7 mouse cellular contexts compared by ENCODE assay signal in the genomic region with DNA sequence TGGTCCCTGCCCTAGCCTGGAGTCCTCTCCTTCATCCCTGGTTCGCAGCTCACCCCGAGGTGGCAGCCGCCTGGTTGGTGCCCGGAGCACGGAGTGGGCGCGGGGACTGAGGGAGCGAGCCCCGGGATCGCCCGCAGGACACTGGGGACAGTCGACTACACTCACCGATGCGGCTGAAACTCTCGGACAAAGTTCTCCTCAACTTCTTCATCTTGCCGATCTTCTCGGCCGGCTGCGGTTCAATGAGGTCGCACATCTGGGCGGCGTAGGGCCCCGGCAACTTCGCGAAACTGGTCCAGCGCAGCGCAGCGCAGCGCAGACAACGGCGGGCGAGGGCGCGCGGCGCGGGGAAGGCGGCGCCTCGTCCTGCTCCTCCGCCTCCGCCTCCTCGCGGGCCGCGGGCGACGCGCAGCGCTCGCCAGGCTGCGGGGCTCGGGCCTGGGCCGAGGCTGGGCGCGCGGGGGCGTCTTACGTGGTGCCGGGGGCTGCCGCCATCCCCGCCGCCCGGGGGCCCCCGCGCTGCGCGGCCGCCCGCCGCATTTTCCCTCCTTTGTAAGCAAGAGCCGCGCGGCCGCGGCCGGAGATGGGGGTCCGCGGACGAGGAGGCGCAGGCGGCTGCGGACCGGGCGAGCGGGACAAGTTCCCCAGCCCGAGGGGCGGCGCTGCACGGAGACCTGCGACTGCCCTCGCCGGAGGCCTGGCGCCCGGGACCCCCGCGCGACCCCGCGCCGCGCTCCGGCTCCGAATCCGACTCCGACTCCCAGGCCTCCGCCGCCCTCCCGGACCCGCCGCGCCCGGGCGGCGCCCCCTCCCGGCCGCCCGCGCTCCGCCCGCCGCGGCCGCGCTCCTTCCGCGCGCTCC. TPM values are rescaled to one million over a fixed set of nuclear protein-coding genes. Genes with fewer than 3 reads are reported as not detected.
DNase-seq lines count a peak whose midpoint lies in the region; ATAC-seq and TF ChIP-seq lines count a peak whose summit lies in the region.

No protein-coding gene starts in this region.

- H3K27ac ChIP-seq in bone marrow, adult 2 months (ENCODE audit: control insufficient read depth, insufficient read depth, low read depth, low read length, poor library complexity), result peak overlapping the region; percentile 39; the same call in 1 of the 2 replicates
- H3K27ac ChIP-seq in embryonic facial prominence, embryonic 11.5 days (replicated peaks; ENCODE audit: low read depth, low read length), result peak overlapping the region; percentile 92
- H3K27ac ChIP-seq in limb, embryonic 15.5 days, result peak overlapping the region; percentile 91
- peak overlapping the region; percentile 92 for H3K27ac ChIP-seq in midbrain, embryonic 15.5 days

- DNase-seq in embryonic facial prominence, embryonic 11.5 days (ENCODE audit: low spot score), result peak; percentile 78
- peak; percentile 47 for DNase-seq in heart, adult 8-10 months (ENCODE audit: low spot score)
- DNase-seq in kidney, adult 9 months, result peak; percentile 13
- peak; percentile 38 for DNase-seq in splenic B cell, adult 2 months (ENCODE audit: low read depth, low spot score)

- no peaks in the 10 kb centered on the region; the same call in 1 of the 2 replicates for H3K4me1 ChIP-seq in bone marrow, adult 2 months (ENCODE audit: control insufficient read depth, insufficient read depth, low read length)
- H3K4me1 ChIP-seq in embryonic facial prominence, embryonic 11.5 days (ENCODE audit: control insufficient read depth, insufficient read depth, low read length), result no peaks in the 10 kb centered on the region
- peaks cover 17% of the 10 kb centered on the region; the same call in 1 of the 2 replicates for H3K4me1 ChIP-seq in limb, embryonic 15.5 days
- peaks cover 28% of the 10 kb centered on the region for H3K4me1 ChIP-seq in midbrain, embryonic 15.5 days

- no peaks in the 10 kb centered on the region for H3K27me3 ChIP-seq in embryonic facial prominence, embryonic 11.5 days (ENCODE audit: control insufficient read depth, insufficient read depth, low read length)
- no peaks in the 10 kb centered on the region for H3K27me3 ChIP-seq in limb, embryonic 15.5 days
- H3K27me3 ChIP-seq in midbrain, embryonic 15.5 days (replicated peaks), result no peaks in the 10 kb centered on the region
- H3K27me3 ChIP-seq in splenic B cell, adult 2 months (ENCODE audit: control insufficient read depth, insufficient read depth, low read length, poor library complexity, severe bottlenecking), result no peaks in the 10 kb centered on the region; the same call in 1 of the 2 replicates

- no peaks in the 10 kb centered on the region for H3K36me3 ChIP-seq in embryonic facial prominence, embryonic 11.5 days (replicated peaks; ENCODE audit: control insufficient read depth, insufficient read depth, low read depth, low read length)
- H3K36me3 ChIP-seq in limb, embryonic 15.5 days, result no peaks in the 10 kb centered on the region
- H3K36me3 ChIP-seq in midbrain, embryonic 15.5 days (replicated peaks), result no peaks in the 10 kb centered on the region
- H3K36me3 ChIP-seq in splenic B cell, adult 2 months (ENCODE audit: control insufficient read depth, insufficient read depth, low read length, poor library complexity, severe bottlenecking), result no peaks in the 10 kb centered on the region

- WGBS in bone marrow, adult 2 months, result under 1% methylated on average over 106 of the region's 128 CpGs
- under 1% methylated on average over 69 of the region's 128 CpGs for WGBS in embryonic facial prominence, embryonic 11.5 days
- WGBS in limb, embryonic 15.5 days, result under 1% methylated on average over 73 of the region's 128 CpGs
- WGBS in midbrain, embryonic 15.5 days, result under 1% methylated on average over 79 of the region's 128 CpGs

- 0 out of 2 replicates have a peak, but pooled peaks have one; percentile 13 for TF ChIP-seq POLR2A in bone marrow, adult 2 months (IDR thresholded peaks at IDR 0.05; ENCODE audit: borderline replicate concordance, control insufficient read depth, low read depth, low read length)

- H3K9ac ChIP-seq in embryonic facial prominence, embryonic 11.5 days (replicated peaks; ENCODE audit: low read length), result peak overlapping the region; percentile 96
- H3K9ac ChIP-seq in limb, embryonic 15.5 days, result peak overlapping the region; percentile 71
- H3K9ac ChIP-seq in midbrain, embryonic 15.5 days, result peak overlapping the region; percentile 86

- no peaks in the 10 kb centered on the region for H3K9me3 ChIP-seq in embryonic facial prominence, embryonic 11.5 days (replicated peaks; ENCODE audit: control insufficient read depth, low read length)
- H3K9me3 ChIP-seq in limb, embryonic 15.5 days, result no peaks in the 10 kb centered on the region
- H3K9me3 ChIP-seq in midbrain, embryonic 15.5 days, result no peaks in the 10 kb centered on the region

- TF ChIP-seq CTCF in bone marrow, adult 2 months (IDR thresholded peaks at IDR 0.05; ENCODE audit: control insufficient read depth, insufficient read depth, low read length), result no peak

- peak overlapping the region; percentile 70 for H3K4me2 ChIP-seq in embryonic facial prominence, embryonic 11.5 days (ENCODE audit: low read depth, low read length)
- H3K4me2 ChIP-seq in limb, embryonic 15.5 days, result peak overlapping the region; percentile 74
- peak overlapping the region; percentile 69 for H3K4me2 ChIP-seq in midbrain, embryonic 15.5 days

- peak overlapping the region; percentile 48 for H3K4me3 ChIP-seq in bone marrow, adult 2 months (replicated peaks; ENCODE audit: control insufficient read depth, low read depth, low read length)
- peak overlapping the region; percentile 55 for H3K4me3 ChIP-seq in embryonic facial prominence, embryonic 11.5 days (ENCODE audit: low read depth, low read length)
- peak overlapping the region; percentile 68 for H3K4me3 ChIP-seq in limb, embryonic 15.5 days
- H3K4me3 ChIP-seq in midbrain, embryonic 15.5 days, result peak overlapping the region; percentile 67

- ATAC-seq in embryonic facial prominence, embryonic 11.5 days (replicated peaks; ENCODE audit: insufficient number of reproducible peaks, low FRiP score, low TSS enrichment, low read depth), result peak; percentile 93
- ATAC-seq in limb, embryonic 15.5 days (ENCODE audit: insufficient number of reproducible peaks, low FRiP score, low TSS enrichment, low read depth), result peak; percentile 85
- peak; percentile 96 for ATAC-seq in midbrain, embryonic 15.5 days (replicated peaks)

RNA-seq across cellular contexts. Expression of gene Cdk14, which starts 40.0 kb away (rescaled TPM):
- polyA plus RNA-seq in bone marrow, adult 2 months (2011; ENCODE audit: insufficient read depth, insufficient read length, low replicate concordance, missing spikeins), result 1.0 and 2.1 TPM in 2 replicates
- polyA plus RNA-seq in embryonic facial prominence, embryonic 11.5 days (2014; fragmentation: Nextera tagmentation; extraction: Ambion mirVana), result 29.1 and 29.9 TPM in 2 replicates
- total RNA-seq in heart, adult 8-10 months (2022), result 1 to 10 TPM; 5.5 to 7.2 (median 6.3) TPM
- 18.0 and 19.2 TPM in 2 replicates for polyA plus RNA-seq in limb, embryonic 15.5 days (2015; fragmentation: Nextera tagmentation; extraction: Ambion mirVana)
- polyA plus RNA-seq in midbrain, embryonic 15.5 days (2015; fragmentation: Nextera tagmentation; extraction: Ambion mirVana), result 40.9 and 41.2 TPM in 2 replicates

Comparison
In these comparisons a context has a peak if more than half of its experiments do, and no peak if none do; other contexts are left out.
1. Peak in every context shown above with its lines: DNase-seq, ATAC-seq, H3K4me3 ChIP-seq and H3K27ac ChIP-seq.
2. H3K27ac ChIP-seq: peak in every context shown above with its lines; median percentile 92 in embryonic facial prominence, embryonic 11.5 days; 92 in midbrain, embryonic 15.5 days; 91 in limb, embryonic 15.5 days; 39 in bone marrow, adult 2 months.
3. DNase-seq: peak in every context shown above with its lines; median percentile 78 in embryonic facial prominence, embryonic 11.5 days; 47 in heart, adult 8-10 months; 38 in splenic B cell, adult 2 months; 13 in kidney, adult 9 months.